Mouse (Mus musculus): Measurements from ENCODE around the gene P2rx4.

GRCm38 (mm10) chr5:122730776-122731175 lies 23.4 kb downstream of the P2rx4 start:
- TF ChIP-seq CTCF (IDR thresholded peaks at IDR 0.05; ENCODE audit: control insufficient read depth, insufficient read depth, insufficient replicate concordance, low read depth, low read length): no peak
- no peak for TF ChIP-seq POLR2A (IDR thresholded peaks at IDR 0.05; ENCODE audit: control insufficient read depth, low read depth, low read length)
